Mouse (Mus musculus) liver, postnatal 0 days (tissue): ENCODE measurements around the gene Zfand2b. TPM values are rescaled to one million over a fixed set of nuclear protein-coding genes. Genes with fewer than 3 reads are reported as not detected.
A peak's percentile ranks its signal among the peaks of the same experiment; 100 is the strongest.

Experiments
- ATAC-seq: fragments of 200-750 bp; cut with Nextera tagmentation; 2 replicates; pipeline ENCODE4 v1.8.0; 2017; ENCODE audit warnings: mild to moderate bottlenecking, moderate library complexity
- DNase-seq: peaks from one replicate; pipeline ENCODE4 v3.0.0-alpha.2; 2016
- H3K27ac ChIP-seq: fragments of 300-500 bp; sonication (generic); 2 replicates; pipeline ENCODE4 v1.5.1; 2014; ENCODE audit warnings: antibody characterized with exemption, moderate library complexity, mild to moderate bottlenecking, low read depth
- H3K27me3 ChIP-seq: fragments of 300-500 bp; sonication (generic); 2 replicates; pipeline ENCODE4 v1.6.1; 2014; ENCODE audit warnings: low read length, control low read depth, mixed read lengths; ENCODE audit not compliant: insufficient read depth
- H3K36me3 ChIP-seq: fragments of 300-500 bp; sonication (generic); replicated peaks from 2 replicates; pipeline ENCODE4 v1.6.1; 2014; ENCODE audit warnings: mild to moderate bottlenecking, control low read depth, low read length, moderate library complexity, mixed read lengths; ENCODE audit not compliant: insufficient read depth
- H3K4me1 ChIP-seq: fragments of 300-500 bp; sonication (generic); 2 replicates; pipeline ENCODE4 v1.6.1; 2014; ENCODE audit warnings: antibody characterized with exemption, mild to moderate bottlenecking, control low read depth; ENCODE audit not compliant: insufficient read depth
- H3K4me2 ChIP-seq: fragments of 300-500 bp; sonication (generic); 2 replicates; pipeline ENCODE4 v1.6.1; 2014; ENCODE audit warnings: low read depth, mild to moderate bottlenecking, low read length, moderate library complexity, mixed read lengths
- H3K4me3 ChIP-seq: fragments of 300-500 bp; sonication (generic); 2 replicates; pipeline ENCODE4 v1.5.1; 2014; ENCODE audit warnings: low read depth, low read length
- H3K9ac ChIP-seq: fragments of 300-500 bp; sonication (generic); replicated peaks from 2 replicates; pipeline ENCODE4 v1.6.1; 2014; ENCODE audit warnings: mild to moderate bottlenecking, moderate library complexity
- H3K9me3 ChIP-seq: fragments of 300-500 bp; sonication (generic); 2 replicates; pipeline ENCODE4 v1.6.1; 2016; ENCODE audit warnings: mild to moderate bottlenecking, control low read depth, low read length, mixed read lengths
- CTCF ChIP-seq: sonication (generic); IDR thresholded peaks from 2 replicates; pipeline ENCODE4 v1.5.1; 2016; ENCODE audit warnings: antibody characterized with exemption, low read depth
- EP300 ChIP-seq: IDR thresholded peaks from 2 replicates; pipeline ENCODE4 v1.6.1; 2016; ENCODE audit warnings: antibody characterized with exemption, low read depth, mild to moderate bottlenecking
- WGBS: fragments of 180-500 bp; shearing (Covaris S2); extraction: QIAGEN DNeasy Blood & Tissue Kit; methylation state at CpG from one replicate; pipeline ENCODE4 v1.1.7; 2014; ENCODE audit not compliant: insufficient replicate concordance; 5-methylcytosine and 5-hydroxymethylcytosine counted together
- polyA plus RNA-seq: library from polyadenylated mRNA; unstranded; fragments of >200 nt; fragmentation: Nextera tagmentation; extraction: Ambion mirVana; gene quantifications from 2 replicates; pipeline ENCODE4 v1.2.1, GENCODE M21; 2015

The Zfand2b gene
- polyA plus RNA-seq, 1 experiment from 2014 or later: 32.7 TPM

DNA sequence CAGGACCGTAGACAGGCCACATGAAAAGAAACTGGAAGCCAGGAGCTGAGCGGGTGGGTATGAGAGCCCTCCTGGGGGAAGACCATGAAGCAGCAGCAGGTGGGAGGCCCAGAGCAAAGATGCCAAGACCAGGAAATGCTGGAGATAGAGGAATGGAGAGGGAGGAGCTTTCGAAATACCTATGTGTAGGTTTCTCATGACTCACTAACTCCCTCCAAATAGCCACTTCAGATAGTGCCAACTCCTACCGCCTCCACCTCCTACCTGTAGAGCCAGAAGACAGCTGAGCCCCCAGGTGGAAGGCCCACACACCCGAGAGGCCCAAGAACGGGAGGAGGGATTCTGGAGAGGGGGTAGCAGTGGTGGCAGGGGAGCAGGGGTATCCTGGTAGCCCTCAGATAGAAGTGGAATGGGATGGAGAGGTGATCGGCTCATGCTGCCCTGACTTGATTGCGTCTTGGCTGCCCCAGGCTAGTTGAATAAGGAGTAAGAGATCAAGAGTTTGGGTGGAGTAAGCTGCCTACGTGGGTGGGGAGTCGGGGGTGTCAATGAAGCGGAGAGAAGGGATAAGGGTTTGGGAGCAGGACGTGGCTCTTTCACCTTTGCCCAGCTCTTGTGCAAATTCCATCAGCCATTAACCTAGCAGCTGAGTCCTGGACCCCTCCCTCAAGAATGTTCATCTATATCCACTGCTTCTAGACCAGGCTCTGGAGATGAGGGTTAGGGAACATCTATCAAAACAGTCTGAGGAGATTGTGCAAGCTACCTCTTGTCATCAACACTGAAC lies 34.8 kb upstream of the Zfand2b start, which contains the start of gene Slc23a3:
Gene Slc23a3 (minus strand): TSS at position 470 of the 787 bp plus-strand sequence.
- TF ChIP-seq EP300 (no peak), CTCF (no peak)
- DNase-seq (no peak), ATAC-seq (peak; percentile 44)
- H3K4me2 ChIP-seq: no peak within 1 kb of the TSS; the same call in 1 of the 2 replicates
- no peaks in the 10 kb centered on the region for H3K9me3 ChIP-seq
- 0 out of 2 replicates have a peak within 1 kb of the TSS, but pooled peaks have one; percentile 30 for H3K27ac ChIP-seq
- H3K36me3 ChIP-seq: peaks cover 37% of the 10 kb centered on the region
- no peak within 1 kb of the TSS for H3K4me3 ChIP-seq
- no peak within 1 kb of the TSS; the same call in 1 of the 2 replicates for H3K9ac ChIP-seq
- no peaks in the 10 kb centered on the region for H3K27me3 ChIP-seq
- WGBS: 52% methylated on average over 12 of the region's 12 CpGs
- H3K4me1 ChIP-seq: peaks cover 34% of the 10 kb centered on the region

DNA sequence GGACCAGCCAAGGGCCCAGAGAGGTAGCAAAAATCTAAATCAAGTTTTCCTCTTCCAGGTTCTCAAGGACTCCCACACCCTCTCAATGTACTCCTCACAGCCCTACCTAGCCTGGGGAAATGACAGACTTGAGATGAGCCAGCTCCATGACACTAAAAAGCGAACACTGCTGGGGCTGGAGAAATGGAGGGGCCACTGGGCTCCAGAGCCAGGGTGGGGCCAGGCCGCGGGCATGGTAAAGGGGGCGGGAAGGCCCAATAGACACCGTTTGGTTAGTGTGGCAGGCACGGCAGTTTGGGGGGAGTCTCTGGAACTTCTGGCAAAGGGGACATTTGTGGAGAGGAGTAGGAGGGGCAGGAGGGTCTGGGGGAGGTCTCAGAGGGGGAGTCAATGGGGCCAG lies 32.2 kb upstream of the Zfand2b start:
- H3K4me1 ChIP-seq: peaks cover 56% of the 10 kb centered on the region
- H3K9me3 ChIP-seq: no peaks in the 10 kb centered on the region
- no peaks in the 10 kb centered on the region for H3K27me3 ChIP-seq
- peak overlapping the region; percentile 78 for H3K27ac ChIP-seq
- H3K4me3 ChIP-seq: no peak overlapping the region
- ATAC-seq: peak; percentile 47
- 50% methylated on average over 6 of the region's 6 CpGs for whole genome bisulfite sequencing
- peak overlapping the region; percentile 46; the same call in 1 of the 2 replicates for H3K9ac ChIP-seq
- DNase-seq: no peak
- TF ChIP-seq EP300 (no peak), CTCF (no peak)
- peaks cover 51% of the 10 kb centered on the region for H3K36me3 ChIP-seq
- H3K4me2 ChIP-seq: peak overlapping the region; percentile 52

- H3K9me3 ChIP-seq: no peaks in the 10 kb centered on the region
- peak overlapping the region; percentile 78 for H3K27ac ChIP-seq
- H3K4me2 ChIP-seq: peak overlapping the region; percentile 52
- H3K4me1 ChIP-seq: peaks cover 56% of the 10 kb centered on the region
- ATAC-seq: peak; percentile 82
- TF ChIP-seq CTCF (no peak), EP300 (peak; percentile 91)
- H3K4me3 ChIP-seq: no peak overlapping the region
- H3K9ac ChIP-seq: peak overlapping the region; percentile 46; the same call in 1 of the 2 replicates
- WGBS: 40% methylated on average over 3 of the region's 3 CpGs
- peaks cover 51% of the 10 kb centered on the region for H3K36me3 ChIP-seq
- no peaks in the 10 kb centered on the region for H3K27me3 ChIP-seq
- DNase-seq: peak; percentile 35
Observed at GRCm38 (mm10) chr1:75136730-75137129, 31.7 kb upstream of the Zfand2b start.

GRCm38 (mm10) chr1:75138448-75138847 lies 30.0 kb upstream of the Zfand2b start:
- DNase-seq (no peak), ATAC-seq (no peak)
- H3K4me2 ChIP-seq: peak overlapping the region; percentile 96; the same call in 1 of the 2 replicates

DNA sequence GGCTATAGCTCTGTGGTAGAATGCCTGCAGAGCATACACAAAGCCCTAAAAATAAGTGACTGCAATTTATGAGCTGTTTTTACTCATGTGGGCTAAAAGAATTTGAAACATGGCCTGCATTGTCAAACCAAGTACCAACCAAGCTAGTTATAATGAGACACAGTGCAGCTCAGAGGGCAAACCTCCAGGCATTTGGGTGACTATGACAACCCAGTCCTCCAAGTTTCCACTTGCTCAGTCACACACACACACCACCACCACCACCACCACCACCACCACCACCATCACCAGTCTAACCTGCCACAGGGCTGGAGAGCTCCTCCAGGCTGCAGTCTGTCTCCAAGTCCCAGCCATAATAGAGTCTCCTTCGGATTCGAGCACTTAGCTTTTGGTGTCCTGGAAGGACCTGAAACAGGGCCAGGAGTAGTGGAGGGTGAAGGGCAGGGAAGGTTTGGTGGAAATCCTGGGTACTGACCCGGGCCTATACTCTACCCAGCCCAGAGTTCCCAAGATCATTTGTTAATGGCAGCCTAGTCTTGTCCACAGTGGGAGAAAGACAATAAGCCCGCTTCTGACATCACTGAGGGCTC lies 27.8 kb upstream of the Zfand2b start:
- peak overlapping the region; percentile 96 for H3K9ac ChIP-seq
- H3K4me2 ChIP-seq: peak overlapping the region; percentile 96
- peaks cover 61% of the 10 kb centered on the region for H3K36me3 ChIP-seq
- 30% methylated on average over 4 of the region's 4 CpGs for WGBS
- H3K4me3 ChIP-seq: peak overlapping the region; percentile 76
- no peaks in the 10 kb centered on the region for H3K27me3 ChIP-seq
- ATAC-seq: no peak
- TF ChIP-seq CTCF: no peak
- no peak for TF ChIP-seq EP300
- no peaks in the 10 kb centered on the region for H3K9me3 ChIP-seq
- DNase-seq: peak; percentile 27
- H3K4me1 ChIP-seq: peaks cover 52% of the 10 kb centered on the region
- peak overlapping the region; percentile 99 for H3K27ac ChIP-seq

More at GRCm38 (mm10) chr1:75138448-75138847, 30.0 kb upstream of the Zfand2b start:
- H3K27ac ChIP-seq: 0 out of 2 replicates have a peak overlapping the region, but pooled peaks have one; percentile 22
- H3K27me3 ChIP-seq: no peaks in the 10 kb centered on the region
- peaks cover 52% of the 10 kb centered on the region for H3K4me1 ChIP-seq
- no peaks in the 10 kb centered on the region for H3K9me3 ChIP-seq
- WGBS: 69% methylated on average over 2 of the region's 2 CpGs
- H3K4me3 ChIP-seq: no peak overlapping the region
- peak overlapping the region; percentile 11; the same call in 1 of the 2 replicates for H3K9ac ChIP-seq
- TF ChIP-seq CTCF (no peak), EP300 (peak; percentile 84)
- H3K36me3 ChIP-seq: peaks cover 51% of the 10 kb centered on the region

GRCm38 (mm10) chr1:75141486-75142190 lies 26.8 kb upstream of the Zfand2b start:
- Histone ChIP-seq H3K36me3 (peaks cover 60% of the 10 kb centered on the region), H3K4me3 (peak overlapping the region; percentile 76), H3K4me2 (peak overlapping the region; percentile 96), H3K27ac (peak overlapping the region; percentile 99), H3K4me1 (peaks cover 51% of the 10 kb centered on the region), H3K27me3 (no peaks in the 10 kb centered on the region), H3K9ac (peak overlapping the region; percentile 96), H3K9me3 (no peaks in the 10 kb centered on the region)
- under 1% methylated on average over 46 of the region's 53 CpGs for WGBS
- ATAC-seq: peak; percentile 44
- no peak for TF ChIP-seq CTCF
- TF ChIP-seq EP300: no peak
- peak; percentile 82 for DNase-seq
